Mouse (Mus musculus): ENCODE data around the gene Rnf113a2. TPM values are rescaled to one million over a fixed set of nuclear protein-coding genes. Genes with fewer than 3 reads are reported as not detected.
A peak's percentile ranks its signal among the peaks of the same experiment; 100 is the strongest.

Rnf113a2 gene
- polyA plus RNA-seq, 1 experiment = 5.6 TPM

DNA sequence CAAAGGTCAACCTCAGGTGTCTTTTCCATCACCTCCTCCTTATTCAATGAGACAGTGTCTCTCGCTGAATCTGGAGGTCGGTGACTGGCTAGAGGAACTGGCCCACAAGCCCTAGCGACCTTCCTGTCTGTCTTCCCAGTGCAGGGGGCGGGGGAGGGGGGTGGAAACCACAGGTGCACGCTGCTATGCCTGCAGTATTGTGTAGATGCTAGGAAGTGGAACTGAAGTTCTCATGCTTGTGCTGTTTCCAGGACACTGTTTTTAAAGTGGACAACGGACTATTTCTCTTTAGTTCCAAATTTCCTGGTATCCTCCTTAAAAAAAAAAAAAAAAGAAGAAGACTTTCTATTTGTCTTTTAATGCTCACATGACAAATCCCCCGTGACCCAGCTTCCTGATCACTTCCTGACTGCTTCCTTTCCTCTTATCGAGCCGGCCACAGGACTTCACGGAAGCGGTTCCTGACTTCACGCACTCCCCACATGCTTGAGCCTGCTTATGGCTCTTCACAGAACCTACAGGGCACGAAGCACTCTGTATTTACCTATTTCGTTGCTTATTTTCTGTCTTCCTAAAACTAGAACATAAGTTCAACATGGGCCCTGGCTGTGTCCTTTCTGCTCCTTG is 28.1 kb upstream of the Rnf113a2 start:
- Histone ChIP-seq H3K4me1 (ENCODE audit: control insufficient read depth, insufficient read depth, low read length) (peaks cover 26% of the 10 kb centered on the region), H3K36me3 (ENCODE audit: control insufficient read depth, insufficient read depth, low read length) (no peaks in the 10 kb centered on the region; the same call in none of the 2 replicates), H3K27me3 (replicated peaks; ENCODE audit: control insufficient read depth, insufficient read depth, low read length) (no peaks in the 10 kb centered on the region), H3K4me3 (ENCODE audit: insufficient read depth, low read depth, low read length) (no peak overlapping the region), H3K27ac (ENCODE audit: insufficient read depth, low read depth, low read length) (peak overlapping the region; percentile 78)
- WGBS = 54% methylated on average over 14 of the region's 14 CpGs
- DNase-seq = peak; percentile 46
- TF ChIP-seq CTCF (conservative IDR thresholded peaks at IDR 0.05; ENCODE audit: insufficient read depth, insufficient read length, low read depth, low read length) (no peak), POLR2A (IDR thresholded peaks at IDR 0.05; ENCODE audit: low read depth, low read length) (no peak)

DNA sequence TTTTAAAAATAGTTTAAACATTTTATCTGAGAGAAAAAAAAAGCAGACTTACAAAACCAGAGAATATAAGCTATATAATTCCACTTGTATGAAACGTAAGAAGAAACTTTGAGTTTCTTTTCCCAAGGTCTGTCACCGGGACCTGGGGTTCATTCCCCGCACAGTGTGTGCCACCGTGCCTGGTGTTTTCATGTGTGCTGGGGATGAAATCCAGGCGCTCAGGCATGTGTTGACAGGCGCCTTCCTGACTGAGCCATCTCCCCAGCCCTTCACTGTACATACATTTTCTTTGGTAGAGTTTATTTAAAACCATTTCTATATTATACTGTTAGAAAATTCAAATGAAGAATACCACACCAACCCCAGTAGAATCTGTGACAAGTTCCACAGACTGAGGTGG is 26.7 kb upstream of the Rnf113a2 start:
- no peaks in the 10 kb centered on the region; the same call in none of the 2 replicates for H3K36me3 ChIP-seq (ENCODE audit: control insufficient read depth, insufficient read depth, low read length)
- WGBS = 91% methylated on average over 6 of the region's 6 CpGs
- no peak overlapping the region for H3K27ac ChIP-seq (ENCODE audit: insufficient read depth, low read depth, low read length)
- H3K27me3 ChIP-seq (replicated peaks; ENCODE audit: control insufficient read depth, insufficient read depth, low read length) = no peaks in the 10 kb centered on the region
- no peak for DNase-seq
- no peak overlapping the region for H3K4me3 ChIP-seq (ENCODE audit: insufficient read depth, low read depth, low read length)
- H3K4me1 ChIP-seq (ENCODE audit: control insufficient read depth, insufficient read depth, low read length) = peaks cover 14% of the 10 kb centered on the region
- TF ChIP-seq POLR2A (IDR thresholded peaks at IDR 0.05; ENCODE audit: low read depth, low read length) (no peak), CTCF (conservative IDR thresholded peaks at IDR 0.05; ENCODE audit: insufficient read depth, insufficient read length, low read depth, low read length) (no peak)

DNA sequence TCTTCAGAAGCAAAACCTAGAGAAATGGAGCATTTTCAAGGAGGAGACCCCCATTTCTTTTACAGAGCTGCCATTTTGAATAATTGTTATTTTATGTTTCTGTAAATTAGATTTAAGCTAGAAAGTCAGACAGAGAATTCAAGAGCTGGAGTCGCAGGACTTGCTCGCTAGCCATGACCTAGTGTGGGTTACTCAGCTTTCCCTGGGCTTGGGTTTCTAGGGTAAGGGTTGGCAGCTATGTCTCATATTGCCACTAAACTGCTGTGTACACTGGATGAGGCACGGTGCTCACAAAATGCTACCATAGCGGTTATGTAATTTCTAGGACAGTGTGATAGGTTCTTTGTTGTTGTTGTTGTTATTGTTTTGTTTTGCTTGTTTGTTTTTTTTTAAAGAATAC is 24.3 kb upstream of the Rnf113a2 start:
- H3K4me3 ChIP-seq (ENCODE audit: insufficient read depth, low read depth, low read length) = no peak overlapping the region
- H3K36me3 ChIP-seq (ENCODE audit: control insufficient read depth, insufficient read depth, low read length) = peaks cover 4% of the 10 kb centered on the region; the same call in 1 of the 2 replicates
- 93% methylated on average over 4 of the region's 4 CpGs for WGBS
- H3K27me3 ChIP-seq (replicated peaks; ENCODE audit: control insufficient read depth, insufficient read depth, low read length) = no peaks in the 10 kb centered on the region
- H3K4me1 ChIP-seq (ENCODE audit: control insufficient read depth, insufficient read depth, low read length) = peaks cover 12% of the 10 kb centered on the region
- DNase-seq = no peak
- no peak for TF ChIP-seq CTCF (conservative IDR thresholded peaks at IDR 0.05; ENCODE audit: insufficient read depth, insufficient read length, low read depth, low read length)
- no peak overlapping the region for H3K27ac ChIP-seq (ENCODE audit: insufficient read depth, low read depth, low read length)

DNA sequence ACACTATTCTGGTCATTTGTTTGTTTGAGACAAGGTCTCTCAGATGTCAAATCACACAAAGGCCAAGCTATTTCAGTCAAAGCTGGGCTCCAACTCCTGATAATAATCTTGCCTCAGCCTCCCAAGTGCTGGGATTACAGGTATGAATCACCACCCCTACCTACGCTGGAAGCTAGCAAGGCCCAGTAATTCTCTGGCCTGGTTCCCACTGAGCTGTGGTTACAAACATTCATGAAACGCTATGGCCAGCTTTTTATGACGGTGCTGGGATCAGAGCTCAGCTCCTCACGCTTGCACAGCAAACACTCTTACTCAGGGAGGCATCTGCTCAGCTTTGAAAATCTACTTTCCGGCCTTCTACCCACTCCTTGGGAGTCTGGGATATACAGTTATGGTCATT is 23.1 kb upstream of the Rnf113a2 start:
- H3K27me3 ChIP-seq (replicated peaks; ENCODE audit: control insufficient read depth, insufficient read depth, low read length) = no peaks in the 10 kb centered on the region
- no peak overlapping the region for H3K4me3 ChIP-seq (ENCODE audit: insufficient read depth, low read depth, low read length)
- 70% methylated on average over 5 of the region's 5 CpGs for WGBS
- no peak for DNase-seq
- TF ChIP-seq POLR2A (IDR thresholded peaks at IDR 0.05; ENCODE audit: low read depth, low read length) (no peak), CTCF (conservative IDR thresholded peaks at IDR 0.05; ENCODE audit: insufficient read depth, insufficient read length, low read depth, low read length) (no peak)
- no peak overlapping the region for H3K27ac ChIP-seq (ENCODE audit: insufficient read depth, low read depth, low read length)
- H3K36me3 ChIP-seq (ENCODE audit: control insufficient read depth, insufficient read depth, low read length) = peaks cover 4% of the 10 kb centered on the region; the same call in 1 of the 2 replicates
- peaks cover 7% of the 10 kb centered on the region; the same call in 1 of the 2 replicates for H3K4me1 ChIP-seq (ENCODE audit: control insufficient read depth, insufficient read depth, low read length)

DNA sequence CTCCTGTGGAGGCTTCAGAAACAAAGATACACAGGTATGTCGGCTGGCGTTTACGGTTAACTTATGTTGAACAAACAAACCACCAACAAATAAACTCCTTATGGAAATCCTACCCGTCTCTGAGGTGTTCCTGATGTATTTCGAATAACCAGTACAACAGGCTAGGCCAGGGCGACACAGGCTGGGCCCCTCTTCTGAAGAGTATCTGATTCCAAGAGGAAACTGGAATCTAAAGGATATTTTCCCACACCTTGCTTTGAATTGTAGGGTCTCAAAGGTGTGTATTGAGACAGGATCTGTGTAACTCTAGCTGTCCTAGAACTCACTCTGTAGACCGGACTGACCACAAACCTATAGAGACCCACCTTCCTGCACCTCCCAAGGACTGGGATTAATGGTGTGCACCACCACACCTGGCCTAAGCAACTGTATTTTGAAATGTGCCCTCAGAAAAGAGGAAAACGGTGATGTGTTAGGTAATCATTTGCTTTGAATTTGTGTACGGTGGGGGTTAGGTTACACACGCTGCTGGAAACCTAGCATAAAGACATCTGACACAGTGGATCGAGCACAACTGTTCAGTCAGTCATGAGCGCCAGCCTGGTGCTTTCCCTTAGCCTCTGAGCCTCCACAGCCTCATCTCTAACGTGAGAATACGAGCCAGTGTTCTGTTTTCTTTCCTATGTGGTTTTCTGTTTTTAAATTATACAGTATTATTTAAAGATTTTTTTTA is 19.9 kb upstream of the Rnf113a2 start:
- peaks cover 4% of the 10 kb centered on the region; the same call in 1 of the 2 replicates for H3K36me3 ChIP-seq (ENCODE audit: control insufficient read depth, insufficient read depth, low read length)
- H3K27me3 ChIP-seq (replicated peaks; ENCODE audit: control insufficient read depth, insufficient read depth, low read length) = no peaks in the 10 kb centered on the region
- DNase-seq = no peak
- WGBS = 70% methylated on average over 14 of the region's 14 CpGs
- TF ChIP-seq POLR2A (IDR thresholded peaks at IDR 0.05; ENCODE audit: low read depth, low read length) (no peak), CTCF (conservative IDR thresholded peaks at IDR 0.05; ENCODE audit: insufficient read depth, insufficient read length, low read depth, low read length) (no peak)
- H3K27ac ChIP-seq (ENCODE audit: insufficient read depth, low read depth, low read length) = no peak overlapping the region
- H3K4me3 ChIP-seq (ENCODE audit: insufficient read depth, low read depth, low read length) = no peak overlapping the region
- H3K4me1 ChIP-seq (ENCODE audit: control insufficient read depth, insufficient read depth, low read length) = peaks cover 12% of the 10 kb centered on the region

DNA sequence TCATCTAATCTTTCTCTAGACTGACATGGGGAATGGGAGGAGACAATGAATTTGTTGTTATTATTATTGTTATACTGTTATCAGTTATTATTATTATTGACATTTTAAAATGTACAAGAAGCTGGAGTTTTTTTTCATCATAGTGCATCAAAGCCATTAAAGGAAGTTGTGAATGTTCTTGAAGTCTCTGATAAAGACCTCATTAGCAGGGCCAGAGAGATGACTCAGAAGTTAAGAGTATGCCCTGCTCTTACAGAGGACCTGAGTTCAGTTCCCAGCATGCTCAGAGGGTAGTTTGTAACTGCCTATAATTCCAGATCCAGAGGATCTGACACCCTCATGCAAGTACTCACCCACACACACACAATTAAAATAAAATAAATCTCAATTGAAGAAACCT is 19.3 kb upstream of the Rnf113a2 start:
- no peaks in the 10 kb centered on the region for H3K27me3 ChIP-seq (replicated peaks; ENCODE audit: control insufficient read depth, insufficient read depth, low read length)
- TF ChIP-seq POLR2A (IDR thresholded peaks at IDR 0.05; ENCODE audit: low read depth, low read length) = no peak
- no peak for TF ChIP-seq CTCF (conservative IDR thresholded peaks at IDR 0.05; ENCODE audit: insufficient read depth, insufficient read length, low read depth, low read length)
- no peak overlapping the region for H3K27ac ChIP-seq (ENCODE audit: insufficient read depth, low read depth, low read length)
- no peak overlapping the region for H3K4me3 ChIP-seq (ENCODE audit: insufficient read depth, low read depth, low read length)
- H3K4me1 ChIP-seq (ENCODE audit: control insufficient read depth, insufficient read depth, low read length) = peaks cover 15% of the 10 kb centered on the region
- DNase-seq = no peak
- H3K36me3 ChIP-seq (ENCODE audit: control insufficient read depth, insufficient read depth, low read length) = peaks cover 4% of the 10 kb centered on the region; the same call in 1 of the 2 replicates

DNA sequence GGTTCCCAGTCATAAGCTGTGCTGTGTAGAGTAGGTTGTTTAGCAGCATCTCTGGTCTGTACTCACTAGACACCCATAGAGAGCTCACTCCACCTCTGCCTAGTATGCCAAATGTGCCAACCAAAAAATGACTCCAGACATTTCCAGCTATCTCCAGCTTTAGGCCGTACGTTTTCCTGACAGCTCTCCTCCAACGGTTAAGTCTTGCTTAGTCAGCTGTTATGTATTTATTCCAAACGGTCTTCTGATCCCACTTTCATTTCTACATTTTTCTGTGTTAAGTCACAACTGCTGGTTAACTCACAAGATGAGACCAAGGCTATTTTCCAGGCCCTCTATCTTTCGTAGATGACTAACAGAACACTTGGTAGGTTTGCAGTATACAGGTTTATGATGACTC is 18.4 kb upstream of the Rnf113a2 start:
- no peak overlapping the region for H3K27ac ChIP-seq (ENCODE audit: insufficient read depth, low read depth, low read length)
- no peaks in the 10 kb centered on the region for H3K27me3 ChIP-seq (replicated peaks; ENCODE audit: control insufficient read depth, insufficient read depth, low read length)
- no peak for DNase-seq
- peaks cover 20% of the 10 kb centered on the region for H3K4me1 ChIP-seq (ENCODE audit: control insufficient read depth, insufficient read depth, low read length)
- 47% methylated on average over 5 of the region's 5 CpGs for WGBS
- no peak overlapping the region for H3K4me3 ChIP-seq (ENCODE audit: insufficient read depth, low read depth, low read length)
- H3K36me3 ChIP-seq (ENCODE audit: control insufficient read depth, insufficient read depth, low read length) = peaks cover 4% of the 10 kb centered on the region; the same call in 1 of the 2 replicates
- no peak for TF ChIP-seq CTCF (conservative IDR thresholded peaks at IDR 0.05; ENCODE audit: insufficient read depth, insufficient read length, low read depth, low read length)
- no peak for TF ChIP-seq POLR2A (IDR thresholded peaks at IDR 0.05; ENCODE audit: low read depth, low read length)

All from kidney, adult 2 months (tissue).